Mouse (Mus musculus): ENCODE results near the gene Gm38393. TPM values are rescaled to one million over a fixed set of nuclear protein-coding genes. Genes with fewer than 3 reads are reported as not detected.

The Gm38393 gene
- 0.32 and 4.8 TPM in 2 replicates for polyA plus RNA-seq (2011; ENCODE audit: insufficient read depth, insufficient read length, low replicate concordance, missing spikeins)

- 53% methylated on average over 30 of the region's 30 CpGs for WGBS
- no peak within 1 kb of the TSS for H3K4me3 ChIP-seq (replicated peaks; ENCODE audit: control insufficient read depth, low read depth, low read length)
- no peaks in the 10 kb centered on the region for H3K4me1 ChIP-seq (ENCODE audit: control insufficient read depth, insufficient read depth, low read length)
- H3K27ac ChIP-seq (ENCODE audit: control insufficient read depth, insufficient read depth, low read depth, low read length, poor library complexity): no peak within 1 kb of the TSS
- no peak for TF ChIP-seq POLR2A (IDR thresholded peaks at IDR 0.05; ENCODE audit: borderline replicate concordance, control insufficient read depth, low read depth, low read length)
- TF ChIP-seq CTCF (IDR thresholded peaks at IDR 0.05; ENCODE audit: control insufficient read depth, insufficient read depth, low read length): no peak
Measured at GRCm38 (mm10) chr7:60004606-60005330, at the start of gene Gm38393, which contains the start of gene Snurf. TSS of gene Gm38393 (minus strand) at chr7:60005064. TSS of gene Snurf (minus strand) at chr7:60005049.

DNA sequence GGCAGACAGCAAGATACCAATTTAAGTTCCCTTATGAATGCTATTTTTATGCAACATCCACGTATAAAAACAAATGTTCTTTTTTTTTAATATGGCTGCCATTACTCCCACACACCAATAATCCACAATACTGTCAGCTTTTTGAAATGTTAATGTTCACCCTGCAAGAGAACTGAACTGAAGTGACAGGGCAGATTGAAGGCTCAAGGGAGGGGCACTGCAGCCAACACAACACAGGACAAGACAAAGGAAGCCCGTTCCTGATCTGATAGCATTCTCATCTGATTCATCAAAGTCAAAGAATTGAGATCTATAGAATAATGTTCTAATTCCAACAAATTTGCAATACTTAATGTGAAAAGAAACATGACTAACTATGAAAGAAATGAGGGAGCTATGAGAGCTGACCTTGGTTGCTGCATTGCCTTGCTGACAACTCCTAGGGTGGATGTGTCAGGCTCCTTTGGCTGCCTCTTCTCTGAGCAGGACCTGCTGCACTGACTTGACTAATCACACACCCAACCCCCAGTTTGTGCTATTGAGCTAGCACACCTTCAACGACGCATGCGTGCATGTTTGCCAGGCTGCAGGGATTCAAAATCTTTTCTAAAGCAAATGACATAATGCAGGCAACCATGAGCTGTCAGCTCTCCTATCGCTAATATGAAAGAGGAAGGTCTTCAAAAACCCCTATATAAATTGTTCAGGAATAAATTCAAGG is 42.8 kb upstream of the Gm38393 start:
- no peak overlapping the region for H3K4me3 ChIP-seq (replicated peaks; ENCODE audit: control insufficient read depth, low read depth, low read length)
- H3K4me1 ChIP-seq (ENCODE audit: control insufficient read depth, insufficient read depth, low read length): no peaks in the 10 kb centered on the region
- no peak overlapping the region for H3K27ac ChIP-seq (ENCODE audit: control insufficient read depth, insufficient read depth, low read depth, low read length, poor library complexity)
- TF ChIP-seq POLR2A (IDR thresholded peaks at IDR 0.05; ENCODE audit: borderline replicate concordance, control insufficient read depth, low read depth, low read length) (no peak), CTCF (IDR thresholded peaks at IDR 0.05; ENCODE audit: control insufficient read depth, insufficient read depth, low read length) (no peak)
- WGBS: 67% methylated on average over 6 of the region's 6 CpGs

GRCm38 (mm10) chr7:60013186-60013585 is 8.3 kb upstream of the Gm38393 start:
- Histone ChIP-seq H3K27ac (ENCODE audit: control insufficient read depth, insufficient read depth, low read depth, low read length, poor library complexity) (no peak overlapping the region), H3K4me1 (ENCODE audit: control insufficient read depth, insufficient read depth, low read length) (no peaks in the 10 kb centered on the region), H3K4me3 (replicated peaks; ENCODE audit: control insufficient read depth, low read depth, low read length) (no peak overlapping the region)
- TF ChIP-seq POLR2A (IDR thresholded peaks at IDR 0.05; ENCODE audit: borderline replicate concordance, control insufficient read depth, low read depth, low read length): no peak
- TF ChIP-seq CTCF (IDR thresholded peaks at IDR 0.05; ENCODE audit: control insufficient read depth, insufficient read depth, low read length): no peak
- 51% methylated on average over 3 of the region's 3 CpGs for WGBS

GRCm38 (mm10) chr7:60007727-60008360 is 3.0 kb upstream of the Gm38393 start:
- Histone ChIP-seq H3K4me3 (replicated peaks; ENCODE audit: control insufficient read depth, low read depth, low read length) (no peak overlapping the region), H3K4me1 (ENCODE audit: control insufficient read depth, insufficient read depth, low read length) (no peaks in the 10 kb centered on the region), H3K27ac (ENCODE audit: control insufficient read depth, insufficient read depth, low read depth, low read length, poor library complexity) (no peak overlapping the region)
- no peak for TF ChIP-seq CTCF (IDR thresholded peaks at IDR 0.05; ENCODE audit: control insufficient read depth, insufficient read depth, low read length)
- no peak for TF ChIP-seq POLR2A (IDR thresholded peaks at IDR 0.05; ENCODE audit: borderline replicate concordance, control insufficient read depth, low read depth, low read length)
- 47% methylated on average over 3 of the region's 3 CpGs for WGBS

DNA sequence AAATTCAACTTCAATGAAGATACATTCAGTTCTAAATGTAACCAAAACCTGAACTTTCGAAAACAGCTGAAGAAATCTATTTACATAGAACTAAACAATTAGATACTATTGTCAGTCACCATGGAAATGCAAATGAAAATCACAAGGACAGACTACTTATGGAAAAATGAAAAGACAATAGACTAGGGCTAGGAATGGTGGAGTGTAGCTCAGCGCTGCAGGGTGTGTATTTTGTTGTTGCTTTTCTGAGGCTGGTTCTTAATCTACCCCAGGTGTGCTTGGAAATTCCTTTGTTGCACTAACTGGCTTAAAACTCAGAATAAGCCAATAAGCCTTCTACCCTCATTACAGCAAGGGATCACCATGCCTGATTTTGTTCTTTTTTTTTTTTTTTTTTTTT is 1.4 kb upstream of the Gm38393 start:
- H3K4me3 ChIP-seq (replicated peaks; ENCODE audit: control insufficient read depth, low read depth, low read length): no peak overlapping the region
- no peak overlapping the region for H3K27ac ChIP-seq (ENCODE audit: control insufficient read depth, insufficient read depth, low read depth, low read length, poor library complexity)
- WGBS: 56% methylated on average over 2 of the region's 2 CpGs
- TF ChIP-seq CTCF (IDR thresholded peaks at IDR 0.05; ENCODE audit: control insufficient read depth, insufficient read depth, low read length) (no peak), POLR2A (IDR thresholded peaks at IDR 0.05; ENCODE audit: borderline replicate concordance, control insufficient read depth, low read depth, low read length) (no peak)
- no peaks in the 10 kb centered on the region for H3K4me1 ChIP-seq (ENCODE audit: control insufficient read depth, insufficient read depth, low read length)

DNA sequence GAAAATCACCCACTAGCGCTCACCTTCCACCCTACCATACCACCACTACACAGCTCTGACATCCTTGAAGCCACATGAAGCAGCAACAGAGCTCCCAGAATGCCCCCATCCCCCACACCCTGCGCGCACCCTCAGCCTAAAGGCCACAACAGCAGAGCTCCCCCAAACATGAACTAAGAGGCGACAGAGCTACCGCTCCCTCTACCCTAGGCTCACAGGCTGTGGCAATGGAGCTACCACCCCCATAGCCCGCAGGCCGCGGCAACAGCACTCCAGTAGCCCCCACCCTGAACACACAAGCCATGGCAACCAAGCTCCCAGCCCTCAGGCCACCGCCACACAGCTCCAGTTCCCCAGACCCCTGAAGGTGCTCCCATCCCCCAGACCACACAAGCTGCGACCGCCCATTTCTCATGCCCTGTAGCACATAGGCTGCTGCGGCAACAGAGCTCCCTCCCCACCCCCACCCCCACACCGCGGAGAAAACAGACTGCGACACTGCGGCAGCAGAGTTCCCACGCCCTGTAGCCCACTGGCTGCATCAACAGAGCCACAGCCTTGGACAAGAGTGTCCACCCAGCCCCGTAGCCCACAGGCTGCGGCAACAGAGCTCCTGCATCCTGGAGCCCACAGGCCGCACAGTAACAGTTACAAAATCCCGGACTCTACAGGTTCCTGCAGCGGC is 801 bp downstream of the Gm38393 start:
- TF ChIP-seq CTCF (IDR thresholded peaks at IDR 0.05; ENCODE audit: control insufficient read depth, insufficient read depth, low read length) (no peak), POLR2A (IDR thresholded peaks at IDR 0.05; ENCODE audit: borderline replicate concordance, control insufficient read depth, low read depth, low read length) (no peak)
- Histone ChIP-seq H3K27ac (ENCODE audit: control insufficient read depth, insufficient read depth, low read depth, low read length, poor library complexity) (no peak overlapping the region), H3K4me3 (replicated peaks; ENCODE audit: control insufficient read depth, low read depth, low read length) (no peak overlapping the region), H3K4me1 (ENCODE audit: control insufficient read depth, insufficient read depth, low read length) (no peaks in the 10 kb centered on the region)
- WGBS: 42% methylated on average over 22 of the region's 22 CpGs

- H3K4me1 ChIP-seq (ENCODE audit: control insufficient read depth, insufficient read depth, low read length): no peaks in the 10 kb centered on the region
- H3K4me3 ChIP-seq (replicated peaks; ENCODE audit: control insufficient read depth, low read depth, low read length): no peak overlapping the region
- TF ChIP-seq POLR2A (IDR thresholded peaks at IDR 0.05; ENCODE audit: borderline replicate concordance, control insufficient read depth, low read depth, low read length) (no peak), CTCF (IDR thresholded peaks at IDR 0.05; ENCODE audit: control insufficient read depth, insufficient read depth, low read length) (no peak)
- 86% methylated on average over 12 of the region's 12 CpGs for WGBS
- no peak overlapping the region for H3K27ac ChIP-seq (ENCODE audit: control insufficient read depth, insufficient read depth, low read depth, low read length, poor library complexity)
Measured at GRCm38 (mm10) chr7:60003006-60003865, 1.6 kb downstream of the Gm38393 start.

Measured in bone marrow, adult 2 months (tissue).